Mouse (Mus musculus) monocyte, adult 5-6 weeks (primary cell): ENCODE results near the gene Frmd3. TPM values are rescaled to one million over a fixed set of nuclear protein-coding genes. Genes with fewer than 3 reads are reported as not detected.

ENCODE experiments used
- total RNA-seq: library from RNA; stranded (forward); fragments of 200-1000, 200-491, 200-594 nt; gene quantifications from 3 replicates; pipeline ENCODE4 v1.2.3, GENCODE M21; 2017

The Frmd3 gene
- total RNA-seq, 1 experiment from 2014 or later = not detected

Other genes starting within 250 kb of the Frmd3 start
- not detected in 3 replicates for gene Rasef, start 222.4 kb upstream of the Frmd3 start, total RNA-seq
- gene Gm11758, start 137.2 kb upstream of the Frmd3 start, total RNA-seq = not detected in 3 replicates
- not detected in 3 replicates for gene Gm11757, start 122.3 kb upstream of the Frmd3 start, total RNA-seq
- gene Gm13871, start 107.5 kb upstream of the Frmd3 start, total RNA-seq = not detected in 3 replicates
- gene Gm11756, start 92.7 kb upstream of the Frmd3 start, total RNA-seq = not detected in 3 replicates
- 0.39 TPM in 1 of 3 replicates, not detected in the others for gene 2310002L09Rik, start 62.6 kb upstream of the Frmd3 start, total RNA-seq
- 34.8 to 55.5 TPM (median 35.1 TPM) in 3 replicates for gene Kdm4c, start 229.1 kb downstream of the Frmd3 start, total RNA-seq